Mouse (Mus musculus): ENCODE data around the gene Tmem117. TPM values are rescaled to one million over a fixed set of nuclear protein-coding genes. Genes with fewer than 3 reads are reported as not detected.

Tmem117 gene
- polyA plus RNA-seq (2017; shearing (Covaris generic)) = not detected

DNA sequence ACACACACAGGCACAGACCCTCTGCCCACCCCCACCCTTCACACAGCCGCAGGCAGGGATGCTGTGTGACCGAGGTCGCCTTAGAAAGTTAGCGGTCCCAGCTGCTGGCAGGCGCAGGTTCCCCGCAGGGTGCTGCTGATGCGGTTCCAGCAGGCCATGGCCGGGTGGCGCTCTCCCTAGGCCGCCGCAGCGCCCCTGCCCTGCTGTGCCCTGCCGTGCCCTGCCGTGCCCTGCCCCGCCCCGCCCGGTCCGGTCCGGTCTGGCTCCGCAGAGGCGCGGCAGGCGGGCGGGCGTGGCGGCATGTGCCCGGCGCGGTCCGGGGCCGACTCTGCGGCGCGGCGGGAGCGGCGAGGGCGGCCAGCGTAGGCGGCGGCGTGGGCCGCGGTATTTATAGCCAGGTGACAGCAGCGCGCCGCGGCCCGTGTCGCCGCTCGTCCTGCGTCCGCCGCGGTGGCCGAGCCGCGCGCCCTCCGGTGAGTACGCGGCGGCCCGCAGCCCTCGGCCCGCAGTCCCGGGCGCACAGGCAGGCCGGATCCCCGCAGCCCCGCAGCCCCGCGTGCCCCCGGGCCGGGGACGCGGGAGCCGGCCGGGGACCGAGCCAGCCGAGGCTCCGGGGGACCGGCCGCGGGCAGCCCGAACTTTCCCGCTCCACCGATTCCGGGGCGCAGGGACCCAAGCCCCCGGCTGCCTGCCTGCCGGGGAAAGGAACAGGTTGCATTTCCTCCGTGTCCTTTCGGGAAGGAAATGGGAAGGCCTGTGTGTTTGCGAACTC lies at the start of gene Tmem117:
Tmem117 (plus strand) TSS at position 403 of the 772 bp plus-strand sequence.

DNA sequence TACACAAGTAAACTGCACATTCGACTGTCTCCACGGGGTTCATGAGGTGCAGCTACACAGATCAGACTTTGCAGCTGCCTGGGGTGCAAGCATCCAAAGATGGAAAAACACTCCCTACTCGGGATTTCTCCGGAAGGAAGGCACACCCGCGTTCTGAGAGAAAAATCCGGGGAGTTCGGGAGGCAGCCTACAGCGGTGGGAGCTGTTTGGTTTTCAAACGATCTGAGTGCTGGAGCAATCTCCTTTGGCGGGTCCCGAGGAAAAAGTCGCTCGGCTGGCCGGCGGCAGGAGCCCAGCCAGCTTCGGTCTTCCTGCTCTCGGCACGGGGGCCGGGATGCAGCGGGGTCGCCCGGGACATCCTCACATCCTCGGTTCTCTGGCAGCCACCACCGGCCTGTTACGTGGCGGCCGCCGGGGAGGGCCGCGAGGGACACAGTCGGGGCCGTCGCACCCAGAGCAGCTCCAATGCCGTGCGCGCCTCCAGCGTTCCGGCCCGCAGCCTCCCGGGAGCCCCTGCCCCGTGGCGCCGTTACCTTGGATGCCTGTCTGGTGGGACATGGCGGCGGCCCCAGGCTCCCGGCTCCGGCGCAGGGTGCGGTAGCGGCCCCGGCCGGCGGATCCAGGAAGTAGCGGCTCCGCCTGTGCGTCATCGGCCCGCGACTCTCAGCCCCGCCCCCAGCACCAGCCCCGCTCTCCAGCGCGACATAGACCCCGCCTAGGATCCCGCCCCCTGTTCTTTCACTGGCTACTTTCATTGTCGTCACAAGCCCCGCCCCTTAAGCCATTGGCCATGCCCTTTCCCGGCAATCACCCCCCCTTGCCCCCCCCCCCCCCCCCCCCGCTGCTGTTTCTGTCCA lies 39.6 kb upstream of the Tmem117 start, which contains the start of gene Twf1:
Twf1 (minus strand) TSS at position 671 of the 857 bp plus-strand sequence.

Other genes starting within 250 kb of the Tmem117 start
- gene Adamts20, start 163.8 kb upstream of the Tmem117 start, polyA plus RNA-seq (2017; shearing (Covaris generic)) = not detected
- gene Pus7l, start 85.7 kb upstream of the Tmem117 start, polyA plus RNA-seq (2017; shearing (Covaris generic)) = 10.0 TPM
- gene Irak4, start 85.6 kb upstream of the Tmem117 start, polyA plus RNA-seq (2017; shearing (Covaris generic)) = 13.7 TPM
- 20.4 TPM for gene Twf1, start 39.3 kb upstream of the Tmem117 start, polyA plus RNA-seq (2017; shearing (Covaris generic))